Mouse (Mus musculus) kidney, adult 2 months (tissue): Measurements from ENCODE around the gene Ybx1.

Source experiments
- CTCF ChIP-seq: fragments of 200-500 bp; conservative IDR thresholded peaks from 2 replicates; pipeline ENCODE4 v1.5.1; 2011; ENCODE audit warnings: low read depth, mild to moderate bottlenecking, control low read depth, low read length, moderate library complexity, mixed read lengths; ENCODE audit not compliant: insufficient read depth, insufficient read length
- POLR2A ChIP-seq: fragments of 200-500 bp; IDR thresholded peaks from one replicate; pipeline ENCODE4 v1.6.1; 2011; ENCODE audit warnings: low read depth, low read length, control low read depth

DNA sequence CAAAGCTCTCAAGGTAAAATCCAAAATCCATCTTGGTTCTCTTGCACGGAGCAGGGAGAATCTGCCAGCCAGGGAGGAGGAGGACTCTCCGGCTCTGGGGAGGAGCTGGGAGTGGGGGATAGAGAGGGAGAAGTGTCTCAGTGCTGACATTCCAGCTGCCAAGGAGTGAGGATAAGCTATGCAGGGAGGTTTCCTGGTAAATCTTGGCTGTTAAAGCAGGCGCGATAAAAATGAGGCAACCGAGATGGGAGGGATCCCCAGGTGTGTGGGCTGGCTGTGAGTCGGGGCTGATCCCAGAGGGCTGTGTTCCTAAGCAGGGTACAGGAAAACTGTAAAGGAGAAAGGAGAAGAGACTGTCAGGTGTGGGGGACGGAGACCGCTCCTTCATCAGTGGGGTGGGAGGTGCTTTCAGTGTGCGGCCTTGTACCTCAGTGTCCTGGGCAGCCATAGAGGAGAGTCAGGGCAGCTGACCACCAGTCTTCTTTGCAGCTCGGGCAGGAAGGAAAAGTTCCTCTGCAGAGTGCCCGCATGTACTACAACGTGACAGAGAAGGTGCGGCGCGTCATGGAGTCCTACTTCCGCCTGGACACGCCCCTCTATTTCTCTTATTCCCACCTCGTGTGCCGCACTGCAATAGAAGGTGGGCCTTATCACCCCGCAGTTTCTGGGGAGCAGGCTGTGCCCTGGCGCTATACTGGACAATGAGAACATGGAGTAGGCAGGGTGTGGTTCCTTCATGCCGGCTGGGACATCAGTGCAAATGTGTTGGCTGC lies 49.8 kb downstream of the Ybx1 start:
- TF ChIP-seq POLR2A (no peak), CTCF (no peak)
